Mouse (Mus musculus): ENCODE measurements around the gene Gm5800. TPM values are rescaled to one million over a fixed set of nuclear protein-coding genes. Genes with fewer than 3 reads are reported as not detected.
A peak's percentile ranks its signal among the peaks of the same experiment; 100 is the strongest.
"Not testable (repeated sequence)": the region's sequence is repeated elsewhere in the genome, so short reads cannot be mapped to it uniquely, and the experiment has no call there.

Gene Gm5800
- polyA plus RNA-seq (2014; fragmentation: Nextera tagmentation; extraction: Ambion mirVana): not detected in 2 replicates

GRCm38 (mm10) chr14:51717083-51717482 lies at the start of gene Gm5800:
Gene Gm5800 (minus strand): TSS chr14:51717183.
- Histone ChIP-seq H3K27me3 (ENCODE audit: control insufficient read depth, insufficient read depth, low read length) (no peaks in the 10 kb centered on the region), H3K27ac (ENCODE audit: low read depth, low read length) (no peak within 1 kb of the TSS), H3K4me2 (replicated peaks; ENCODE audit: low read depth, low read length) (no peak within 1 kb of the TSS), H3K9ac (ENCODE audit: low read depth, low read length) (no peak within 1 kb of the TSS), H3K4me3 (ENCODE audit: low read depth, low read length) (no peak within 1 kb of the TSS), H3K9me3 (ENCODE audit: control insufficient read depth, low read length) (no peaks in the 10 kb centered on the region), H3K36me3 (ENCODE audit: control insufficient read depth, insufficient read depth, low read length) (no peaks in the 10 kb centered on the region), H3K4me1 (replicated peaks; ENCODE audit: control insufficient read depth, insufficient read depth, low read length) (no peaks in the 10 kb centered on the region)
- no peak for DNase-seq (ENCODE audit: low spot score)
- no peak for ATAC-seq (ENCODE audit: low FRiP score)
- WGBS: 67% methylated on average over 1 of the region's 1 CpGs

- no peaks in the 10 kb centered on the region for H3K9me3 ChIP-seq (ENCODE audit: control insufficient read depth, low read length)
- 63% methylated on average over 2 of the region's 2 CpGs for WGBS
- H3K36me3 ChIP-seq (ENCODE audit: control insufficient read depth, insufficient read depth, low read length): no peaks in the 10 kb centered on the region
- no peak overlapping the region for H3K27ac ChIP-seq (ENCODE audit: low read depth, low read length)
- no peak overlapping the region for H3K4me2 ChIP-seq (replicated peaks; ENCODE audit: low read depth, low read length)
- DNase-seq (ENCODE audit: low spot score): no peak
- no peak overlapping the region for H3K9ac ChIP-seq (ENCODE audit: low read depth, low read length)
- no peaks in the 10 kb centered on the region for H3K27me3 ChIP-seq (ENCODE audit: control insufficient read depth, insufficient read depth, low read length)
- ATAC-seq (ENCODE audit: low FRiP score): no peak
- no peaks in the 10 kb centered on the region for H3K4me1 ChIP-seq (replicated peaks; ENCODE audit: control insufficient read depth, insufficient read depth, low read length)
- no peak overlapping the region for H3K4me3 ChIP-seq (ENCODE audit: low read depth, low read length)
These were observed 39.0 kb upstream of the Gm5800 start for GRCm38 (mm10) chr14:51755944-51756343.

GRCm38 (mm10) chr14:51740347-51741170 lies 23.6 kb upstream of the Gm5800 start:
- no peak overlapping the region for H3K9ac ChIP-seq (ENCODE audit: low read depth, low read length)
- peaks cover 35% of the 10 kb centered on the region for H3K27me3 ChIP-seq (ENCODE audit: control insufficient read depth, insufficient read depth, low read length)
- H3K4me1 ChIP-seq (replicated peaks; ENCODE audit: control insufficient read depth, insufficient read depth, low read length): 0 out of 2 replicates have a peak, but pooled peaks cover 7% of the 10 kb centered on the region
- DNase-seq (ENCODE audit: low spot score) (peak; percentile 34), ATAC-seq (ENCODE audit: low FRiP score) (peak; percentile 59; the same call in 1 of the 2 replicates)
- H3K27ac ChIP-seq (ENCODE audit: low read depth, low read length): no peak overlapping the region
- no peaks in the 10 kb centered on the region for H3K9me3 ChIP-seq (ENCODE audit: control insufficient read depth, low read length)
- H3K36me3 ChIP-seq (ENCODE audit: control insufficient read depth, insufficient read depth, low read length): no peaks in the 10 kb centered on the region
- WGBS: under 1% methylated on average over 42 of the region's 42 CpGs
- peak overlapping the region; percentile 65 for H3K4me2 ChIP-seq (replicated peaks; ENCODE audit: low read depth, low read length)
- H3K4me3 ChIP-seq (ENCODE audit: low read depth, low read length): peak overlapping the region; percentile 33

DNA sequence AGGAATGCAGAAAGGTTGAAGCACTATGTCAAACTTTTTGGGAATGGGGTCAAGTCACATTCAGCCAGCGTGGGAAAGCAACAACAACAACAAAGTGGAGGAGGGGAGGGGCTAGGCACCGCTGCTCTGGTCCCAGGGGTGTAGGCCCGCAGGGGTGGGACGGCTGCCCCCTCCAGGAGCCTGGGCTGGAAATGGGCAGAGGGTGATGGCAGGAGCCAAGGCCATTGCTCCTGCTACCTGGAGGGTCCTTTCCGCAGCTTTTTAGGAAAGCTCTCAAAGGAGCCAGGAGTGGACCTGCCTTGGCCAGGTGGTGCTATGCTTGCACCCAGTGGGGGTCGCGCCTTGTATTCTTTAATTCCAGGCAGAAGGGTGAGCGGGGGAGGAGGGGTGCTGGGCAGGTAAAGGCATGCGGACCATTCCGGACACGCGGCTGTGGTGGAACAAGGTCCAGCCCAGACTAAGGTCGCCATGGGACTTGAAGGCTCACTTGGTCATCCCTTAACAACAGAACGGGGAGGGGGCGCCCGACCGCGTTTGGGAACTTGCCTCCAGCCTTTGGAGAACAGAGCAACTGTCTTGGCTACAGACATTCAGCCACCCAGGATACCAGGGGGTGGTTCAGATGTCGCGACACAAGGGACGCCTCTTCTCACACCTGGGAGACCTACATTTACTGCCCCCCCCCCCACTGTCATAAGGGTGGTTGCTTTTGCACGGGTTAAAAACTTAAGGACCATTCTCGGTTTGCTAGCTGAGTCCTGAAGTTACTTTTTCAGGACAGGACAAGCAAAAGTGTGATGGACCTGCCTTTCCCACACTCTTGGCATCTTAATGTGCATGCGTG lies 22.4 kb upstream of the Gm5800 start:
- Histone ChIP-seq H3K4me3 (ENCODE audit: low read depth, low read length) (no peak overlapping the region), H3K9me3 (ENCODE audit: control insufficient read depth, low read length) (no peaks in the 10 kb centered on the region), H3K27me3 (ENCODE audit: control insufficient read depth, insufficient read depth, low read length) (peaks cover 35% of the 10 kb centered on the region), H3K4me2 (replicated peaks; ENCODE audit: low read depth, low read length) (peak overlapping the region; percentile 6), H3K27ac (ENCODE audit: low read depth, low read length) (no peak overlapping the region), H3K36me3 (ENCODE audit: control insufficient read depth, insufficient read depth, low read length) (no peaks in the 10 kb centered on the region), H3K9ac (ENCODE audit: low read depth, low read length) (no peak overlapping the region), H3K4me1 (replicated peaks; ENCODE audit: control insufficient read depth, insufficient read depth, low read length) (0 out of 2 replicates have a peak, but pooled peaks cover 7% of the 10 kb centered on the region)
- 2% methylated on average over 24 of the region's 24 CpGs for WGBS
- ATAC-seq (ENCODE audit: low FRiP score) (no peak), DNase-seq (ENCODE audit: low spot score) (peak; percentile 29)

DNA sequence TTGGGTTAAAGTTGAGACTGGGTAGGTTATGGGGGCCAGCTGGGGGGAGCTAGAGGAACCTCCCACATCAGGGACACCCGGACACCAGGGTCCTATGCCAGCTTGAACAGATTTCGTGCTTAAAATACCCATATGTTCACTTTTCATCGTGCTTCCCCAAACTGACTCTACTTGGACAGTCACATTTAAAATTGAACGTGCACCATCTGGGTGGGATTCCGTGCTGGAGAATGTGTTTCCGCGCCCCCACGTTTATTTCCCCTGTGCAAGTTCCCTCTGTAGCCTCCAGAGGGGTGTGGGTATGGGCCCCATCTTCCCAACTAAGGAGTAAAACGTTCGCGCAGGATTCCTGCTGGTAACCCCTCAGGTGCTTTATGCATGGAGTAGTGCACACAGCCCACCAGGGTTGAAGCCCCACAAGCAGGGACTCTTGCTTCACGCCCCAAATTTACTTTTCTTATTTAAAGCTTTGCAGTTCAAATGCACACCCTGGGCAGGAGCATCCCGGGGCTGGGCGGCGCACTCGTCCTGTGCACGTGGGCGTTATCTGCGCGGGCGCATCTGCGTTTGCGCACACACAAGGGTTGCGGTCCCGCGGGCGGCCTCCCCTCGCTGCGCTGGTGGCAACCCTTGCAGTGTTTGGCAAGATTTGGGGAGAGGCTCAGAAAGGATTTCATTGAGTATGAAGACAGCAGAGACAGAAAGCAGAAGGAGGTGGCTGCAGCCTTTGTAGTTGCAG lies 21.6 kb upstream of the Gm5800 start:
- WGBS: 3% methylated on average over 29 of the region's 29 CpGs
- ATAC-seq (ENCODE audit: low FRiP score): no peak
- no peaks in the 10 kb centered on the region for H3K9me3 ChIP-seq (ENCODE audit: control insufficient read depth, low read length)
- no peak overlapping the region for H3K27ac ChIP-seq (ENCODE audit: low read depth, low read length)
- H3K9ac ChIP-seq (ENCODE audit: low read depth, low read length): no peak overlapping the region
- H3K4me1 ChIP-seq (replicated peaks; ENCODE audit: control insufficient read depth, insufficient read depth, low read length): 0 out of 2 replicates have a peak, but pooled peaks cover 7% of the 10 kb centered on the region
- DNase-seq (ENCODE audit: low spot score): peak; percentile 23
- peak overlapping the region; percentile 6 for H3K4me2 ChIP-seq (replicated peaks; ENCODE audit: low read depth, low read length)
- no peaks in the 10 kb centered on the region for H3K36me3 ChIP-seq (ENCODE audit: control insufficient read depth, insufficient read depth, low read length)
- H3K4me3 ChIP-seq (ENCODE audit: low read depth, low read length): no peak overlapping the region
- H3K27me3 ChIP-seq (ENCODE audit: control insufficient read depth, insufficient read depth, low read length): peaks cover 35% of the 10 kb centered on the region

- no peaks in the 10 kb centered on the region for H3K9me3 ChIP-seq (ENCODE audit: control insufficient read depth, low read length)
- no peak overlapping the region for H3K4me3 ChIP-seq (ENCODE audit: low read depth, low read length)
- ATAC-seq (ENCODE audit: low FRiP score): no peak
- WGBS: 11% methylated on average over 12 of the region's 12 CpGs
- no peak for DNase-seq (ENCODE audit: low spot score)
- no peak overlapping the region for H3K27ac ChIP-seq (ENCODE audit: low read depth, low read length)
- H3K4me2 ChIP-seq (replicated peaks; ENCODE audit: low read depth, low read length): no peak overlapping the region
- H3K9ac ChIP-seq (ENCODE audit: low read depth, low read length): no peak overlapping the region
- H3K4me1 ChIP-seq (replicated peaks; ENCODE audit: control insufficient read depth, insufficient read depth, low read length): 0 out of 2 replicates have a peak, but pooled peaks cover 7% of the 10 kb centered on the region
- H3K27me3 ChIP-seq (ENCODE audit: control insufficient read depth, insufficient read depth, low read length): peaks cover 35% of the 10 kb centered on the region
- H3K36me3 ChIP-seq (ENCODE audit: control insufficient read depth, insufficient read depth, low read length): no peaks in the 10 kb centered on the region
These were observed 21.0 kb upstream of the Gm5800 start for GRCm38 (mm10) chr14:51737967-51738366.

GRCm38 (mm10) chr14:51695368-51695767 lies 21.6 kb downstream of the Gm5800 start, which contains the start of gene Gm17079:
Gene Gm17079 (minus strand): TSS chr14:51695468.
- H3K4me2 ChIP-seq (replicated peaks; ENCODE audit: low read depth, low read length); H3K4me1 ChIP-seq (replicated peaks; ENCODE audit: control insufficient read depth, insufficient read depth, low read length); H3K27ac ChIP-seq (ENCODE audit: low read depth, low read length); ATAC-seq (ENCODE audit: low FRiP score); H3K9ac ChIP-seq (ENCODE audit: low read depth, low read length); H3K9me3 ChIP-seq (ENCODE audit: control insufficient read depth, low read length); H3K36me3 ChIP-seq (ENCODE audit: control insufficient read depth, insufficient read depth, low read length); H3K27me3 ChIP-seq (ENCODE audit: control insufficient read depth, insufficient read depth, low read length); DNase-seq (ENCODE audit: low spot score); H3K4me3 ChIP-seq (ENCODE audit: low read depth, low read length): not testable (repeated sequence)
- 93% methylated on average over 1 of the region's 2 CpGs for WGBS

- Histone ChIP-seq H3K4me3 (ENCODE audit: low read depth, low read length) (no peak overlapping the region), H3K4me1 (replicated peaks; ENCODE audit: control insufficient read depth, insufficient read depth, low read length) (no peaks in the 10 kb centered on the region), H3K9me3 (ENCODE audit: control insufficient read depth, low read length) (no peaks in the 10 kb centered on the region), H3K36me3 (ENCODE audit: control insufficient read depth, insufficient read depth, low read length) (no peaks in the 10 kb centered on the region), H3K9ac (ENCODE audit: low read depth, low read length) (no peak overlapping the region), H3K27me3 (ENCODE audit: control insufficient read depth, insufficient read depth, low read length) (no peaks in the 10 kb centered on the region), H3K4me2 (replicated peaks; ENCODE audit: low read depth, low read length) (no peak overlapping the region), H3K27ac (ENCODE audit: low read depth, low read length) (no peak overlapping the region)
- WGBS: 88% methylated on average over 5 of the region's 5 CpGs
- no peak for ATAC-seq (ENCODE audit: low FRiP score)
- DNase-seq (ENCODE audit: low spot score): no peak
These were observed 39.7 kb downstream of the Gm5800 start for GRCm38 (mm10) chr14:51677269-51677668.

All from hindbrain, embryonic 11.5 days (tissue).